8 mouse cellular contexts compared by ENCODE assay signal in genomic region chr2:32779131-32779530, GRCm38 (mm10). TPM values are rescaled to one million over a fixed set of nuclear protein-coding genes. Genes with fewer than 3 reads are reported as not detected.
A peak's percentile ranks its signal among the peaks of the same experiment; 100 is the strongest.
DNase-seq lines count a peak whose midpoint lies in the region; ATAC-seq and TF ChIP-seq lines count a peak whose summit lies in the region.

No protein-coding gene starts in this region.

- peak; percentile 65 for DNase-seq in CD4-positive, CD25-positive, alpha-beta regulatory T cell, adult 2 months (ENCODE audit: low read depth, low spot score)
- peak; percentile 58 for DNase-seq in 3T3-L1 (ENCODE audit: low read depth, low spot score)
- DNase-seq in brain, embryonic 14.5 days (ENCODE audit: low read depth) = peak; percentile 63
- peak; percentile 55 to 66 for DNase-seq in frontal cortex, postnatal 36 days (ENCODE audit: low spot score in 2 of 2)
- DNase-seq in kidney, postnatal 36 days = peak; percentile 46 to 84
- DNase-seq in lung, postnatal 36 days = peak; percentile 80
- peak; percentile 42 to 79 for DNase-seq in spleen, postnatal 4 days (ENCODE audit: low spot score in 2 of 2)

- no peak for ATAC-seq in CD4-positive, CD25-positive, alpha-beta regulatory T cell, adult 4 months

- TF ChIP-seq CTCF in brain, embryonic 14.5 days (IDR thresholded peaks at IDR 0.05; ENCODE audit: borderline replicate concordance, extremely low read depth, insufficient read depth, insufficient read length) = peak; percentile 76

- TF ChIP-seq POLR2A in brain, embryonic 14.5 days (IDR thresholded peaks at IDR 0.05; ENCODE audit: borderline replicate concordance, extremely low read depth, insufficient read depth, insufficient read length, poor library complexity, severe bottlenecking) = no peak

RNA-seq across cellular contexts. Expression of gene Ptrh1, which starts 3.5 kb away (rescaled TPM):
- 1 to 10 TPM; 2.9 to 3.8 TPM for polyA plus RNA-seq in CD4-positive, CD25-positive, alpha-beta regulatory T cell, adult 4 months (2017; shearing (Covaris generic))
- 7.1 and 8.7 TPM in 2 replicates for polyA plus RNA-seq in brain, embryonic 14.5 days (2012; rRNA removed)

RNA-seq across cellular contexts. Expression of gene Ttc16, which starts 3.7 kb away (rescaled TPM):
- 1 to 10 TPM; 1.4 to 1.6 TPM for polyA plus RNA-seq in CD4-positive, CD25-positive, alpha-beta regulatory T cell, adult 4 months (2017; shearing (Covaris generic))
- polyA plus RNA-seq in brain, embryonic 14.5 days (2012; rRNA removed) = 1.4 and 1.6 TPM in 2 replicates

RNA-seq across cellular contexts. Expression of gene Cfap157, which starts 5.1 kb away (rescaled TPM):
- 1 to 10 TPM; 1.5 to 2.4 TPM for polyA plus RNA-seq in CD4-positive, CD25-positive, alpha-beta regulatory T cell, adult 4 months (2017; shearing (Covaris generic))
- polyA plus RNA-seq in brain, embryonic 14.5 days (2012; rRNA removed) = 0.71 and 0.86 TPM in 2 replicates

RNA-seq across cellular contexts. Expression of gene Tor2a, which starts 22.1 kb away (rescaled TPM):
- 10 to 100 TPM; 64.5 to 84.5 TPM for polyA plus RNA-seq in CD4-positive, CD25-positive, alpha-beta regulatory T cell, adult 4 months (2017; shearing (Covaris generic))
- 60.6 and 96.6 TPM in 2 replicates for polyA plus RNA-seq in brain, embryonic 14.5 days (2012; rRNA removed)

RNA-seq across cellular contexts. Expression of gene 6330409D20Rik, which starts 38.3 kb away (rescaled TPM):
- under 1 TPM in 1 of 2 experiments, not detected in 1; 0.58 TPM for polyA plus RNA-seq in CD4-positive, CD25-positive, alpha-beta regulatory T cell, adult 4 months (2017; shearing (Covaris generic))
- polyA plus RNA-seq in brain, embryonic 14.5 days (2012; rRNA removed) = 4.4 and 4.8 TPM in 2 replicates
